Mouse (Mus musculus): ENCODE results near the gene Ubxn10. TPM values are rescaled to one million over a fixed set of nuclear protein-coding genes. Genes with fewer than 3 reads are reported as not detected.

Ubxn10 gene
- total RNA-seq (2021), result 1 to 10 TPM; 1.5 to 2.7 TPM
- long read RNA-seq, experiment 1, partial matches to known transcripts, result 0 of 2 reads
- long read RNA-seq, experiment 1, other reads (novel, unspliced or antisense), result 0 of 2 reads
- long read RNA-seq, experiment 2, partial matches to known transcripts, result 0 of 1 reads
- long read RNA-seq, experiment 2, other reads (novel, unspliced or antisense), result 0 of 1 reads

- DNase-seq (ENCODE audit: low spot score in 2 of 2), result no peak
Observed at GRCm38 (mm10) chr4:138737031-138737430, at the start of gene Ubxn10. Gene Ubxn10 (minus strand): TSS chr4:138737167.

GRCm38 (mm10) chr4:138786141-138786540 is 49.2 kb upstream of the Ubxn10 start:
- DNase-seq (ENCODE audit: low spot score in 2 of 2), result no peak

GRCm38 (mm10) chr4:138785721-138786120 is 48.8 kb upstream of the Ubxn10 start:
- no peak for DNase-seq (ENCODE audit: low spot score in 2 of 2)

DNA sequence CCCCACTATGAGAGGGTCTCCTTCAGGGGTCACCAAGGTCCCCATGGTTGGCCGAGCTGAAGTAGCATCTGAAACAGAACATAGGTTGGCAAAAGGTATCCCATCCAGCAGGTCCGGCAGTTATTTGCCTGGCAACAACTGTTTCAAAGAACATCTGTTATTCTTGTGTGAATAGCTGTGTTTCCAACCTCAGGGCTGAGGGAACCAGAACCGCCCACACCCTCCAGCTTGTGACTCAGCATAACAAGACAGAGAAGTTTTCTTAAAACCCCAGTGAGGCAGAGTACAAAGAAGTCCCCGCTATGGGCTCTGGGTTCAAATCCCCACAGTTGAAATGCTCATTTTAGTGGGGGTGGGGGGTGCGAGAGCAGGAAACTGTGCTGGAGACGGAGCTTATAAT is 45.1 kb upstream of the Ubxn10 start:
- DNase-seq (ENCODE audit: low spot score in 2 of 2), result peak; percentile 32 to 40

- no peak for DNase-seq (ENCODE audit: low spot score in 2 of 2)
Observed at GRCm38 (mm10) chr4:138780300-138780699, 43.3 kb upstream of the Ubxn10 start.

GRCm38 (mm10) chr4:138777417-138778407 is 40.7 kb upstream of the Ubxn10 start:
- no peak for DNase-seq (ENCODE audit: low spot score in 2 of 2)

DNA sequence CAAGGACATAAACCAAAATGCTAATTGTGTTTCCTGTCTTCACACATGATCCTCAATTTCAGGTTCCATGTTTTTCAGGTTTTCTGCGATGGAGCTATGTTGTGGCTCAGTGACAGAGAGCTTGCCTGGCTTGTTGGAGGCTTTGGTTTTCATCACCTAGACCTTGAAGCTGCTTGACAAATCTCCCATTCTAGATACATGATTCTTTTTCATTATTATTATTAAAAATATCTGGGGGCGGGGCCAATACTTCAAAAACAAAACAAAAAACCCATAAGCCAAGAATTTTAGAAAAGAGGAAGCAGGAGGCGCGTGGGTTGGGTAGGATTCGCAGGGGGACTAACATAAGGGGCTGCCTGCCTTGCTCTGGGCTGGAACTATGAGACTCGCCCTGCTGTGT is 38.5 kb upstream of the Ubxn10 start, which contains the start of gene Pla2g2d:
TSS of gene Pla2g2d (plus strand) at position 301 of the 400 bp plus-strand sequence.
- DNase-seq (ENCODE audit: low spot score in 2 of 2), result peak in 1 of 2 experiments; percentile 29

DNA sequence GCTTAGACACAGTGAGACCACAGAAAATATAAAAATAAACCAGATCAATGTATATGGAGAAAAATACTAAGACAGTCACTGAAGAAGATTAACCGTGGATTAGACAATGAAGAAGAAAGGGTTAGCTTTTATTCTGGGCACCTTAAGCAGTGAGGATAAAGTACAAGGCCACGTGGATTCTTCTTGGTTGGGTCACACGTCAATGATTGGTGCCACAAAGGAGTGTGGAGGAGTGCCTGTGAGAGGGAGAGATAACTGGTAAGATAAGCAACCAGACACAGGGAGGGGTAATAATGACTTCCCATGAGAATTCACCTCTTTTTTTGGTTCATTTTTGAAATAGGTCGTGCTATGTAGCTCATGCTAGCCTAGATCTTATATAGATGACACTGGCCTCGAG is 35.4 kb upstream of the Ubxn10 start:
- DNase-seq (ENCODE audit: low spot score in 2 of 2), result no peak

DNA sequence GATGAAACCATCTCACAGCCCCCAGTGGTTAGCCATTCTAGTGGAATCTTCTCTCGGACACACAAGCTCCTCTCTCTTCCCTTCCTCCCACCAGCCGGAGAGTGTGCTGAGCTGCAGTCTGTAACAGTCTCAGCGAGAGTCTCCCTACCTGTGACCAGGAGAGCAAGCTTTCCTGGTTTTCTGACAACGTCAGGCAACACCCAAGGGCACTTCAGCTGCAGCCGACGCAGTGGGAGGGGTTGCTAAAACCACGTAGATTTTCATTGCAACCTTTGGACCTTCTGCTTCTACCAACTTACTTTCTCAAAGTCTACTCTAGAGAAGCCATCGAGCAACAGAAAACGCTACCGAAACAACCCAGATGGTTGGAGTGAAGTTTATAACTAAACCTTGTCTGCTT is 35.0 kb upstream of the Ubxn10 start:
- no peak for DNase-seq (ENCODE audit: low spot score in 2 of 2)

DNA sequence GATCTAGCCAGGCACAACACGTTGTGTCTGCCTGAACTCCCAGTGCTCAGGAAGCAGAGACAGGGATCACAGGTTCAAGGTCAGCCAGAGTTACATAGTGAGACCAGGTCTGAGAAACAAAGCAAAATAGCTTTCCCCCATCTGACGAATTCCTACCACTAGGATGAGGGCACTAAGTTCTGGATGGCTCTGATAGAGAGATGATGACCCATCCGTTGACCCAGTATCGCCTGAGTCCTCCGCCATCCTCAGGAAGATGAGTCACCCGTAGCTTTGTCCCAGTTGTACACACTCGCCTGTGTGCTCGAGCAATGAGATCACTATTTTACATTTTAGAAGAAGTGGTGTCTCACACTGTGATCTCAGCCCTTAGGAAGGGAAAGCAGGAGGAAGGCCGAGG is 25.3 kb upstream of the Ubxn10 start:
- DNase-seq (ENCODE audit: low spot score in 2 of 2), result no peak

GRCm38 (mm10) chr4:138757416-138757815 is 20.4 kb upstream of the Ubxn10 start, which contains the start of gene Pla2g2f:
Gene Pla2g2f (minus strand): TSS chr4:138757626.
- no peak for DNase-seq (ENCODE audit: low spot score in 2 of 2)

DNA sequence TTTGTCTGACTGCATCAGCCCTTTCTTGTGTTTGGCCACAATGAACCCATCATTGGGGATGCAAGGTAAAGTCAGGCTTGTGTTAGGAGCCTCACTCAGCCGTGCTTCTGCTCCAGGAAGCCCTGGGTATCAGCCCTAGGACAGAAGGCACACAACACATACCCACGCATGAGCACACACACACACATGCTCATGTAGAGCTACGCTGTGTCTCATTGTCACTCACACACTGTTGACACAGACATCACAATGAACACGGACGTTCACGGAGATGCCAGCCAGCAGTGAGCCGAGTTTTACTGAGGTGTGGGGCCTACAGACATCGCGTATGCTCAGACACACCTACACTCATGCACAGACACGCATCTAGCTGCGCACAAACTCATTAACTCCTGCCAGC is 19.0 kb upstream of the Ubxn10 start:
- no peak for DNase-seq (ENCODE audit: low spot score in 2 of 2)

GRCm38 (mm10) chr4:138755439-138755838 is 18.5 kb upstream of the Ubxn10 start:
- no peak for DNase-seq (ENCODE audit: low spot score in 2 of 2)

GRCm38 (mm10) chr4:138754432-138754831 is 17.5 kb upstream of the Ubxn10 start:
- DNase-seq (ENCODE audit: low spot score in 2 of 2), result no peak

DNA sequence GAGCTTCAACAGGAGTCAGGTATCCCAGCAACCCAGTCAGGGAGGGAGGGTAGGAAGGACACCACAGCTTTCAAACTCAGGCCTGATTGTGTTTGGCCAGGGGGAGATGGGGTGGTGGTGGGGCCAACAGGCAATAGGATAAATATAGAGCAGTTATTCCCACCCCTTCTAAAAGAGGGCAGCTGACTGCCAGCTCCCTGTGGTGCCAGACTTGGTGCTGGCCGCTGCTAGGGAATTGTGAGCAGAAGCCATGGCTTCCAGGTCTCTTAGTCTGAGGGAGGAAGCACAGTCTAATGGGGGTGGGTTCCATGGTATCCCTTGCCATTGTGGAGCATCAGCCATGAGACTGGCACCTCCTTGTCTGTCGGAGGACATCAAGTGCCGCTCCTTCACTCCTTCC is 16.6 kb upstream of the Ubxn10 start:
- DNase-seq (ENCODE audit: low spot score in 2 of 2), result no peak

GRCm38 (mm10) chr4:138752603-138753002 is 15.6 kb upstream of the Ubxn10 start:
- DNase-seq (ENCODE audit: low spot score in 2 of 2), result no peak

GRCm38 (mm10) chr4:138748369-138749072 is 11.6 kb upstream of the Ubxn10 start:
- peak in 1 of 2 experiments; percentile 71 for DNase-seq (ENCODE audit: low spot score in 2 of 2)

- DNase-seq (ENCODE audit: low spot score in 2 of 2), result no peak
Observed at GRCm38 (mm10) chr4:138747851-138748250, 10.9 kb upstream of the Ubxn10 start.

DNA sequence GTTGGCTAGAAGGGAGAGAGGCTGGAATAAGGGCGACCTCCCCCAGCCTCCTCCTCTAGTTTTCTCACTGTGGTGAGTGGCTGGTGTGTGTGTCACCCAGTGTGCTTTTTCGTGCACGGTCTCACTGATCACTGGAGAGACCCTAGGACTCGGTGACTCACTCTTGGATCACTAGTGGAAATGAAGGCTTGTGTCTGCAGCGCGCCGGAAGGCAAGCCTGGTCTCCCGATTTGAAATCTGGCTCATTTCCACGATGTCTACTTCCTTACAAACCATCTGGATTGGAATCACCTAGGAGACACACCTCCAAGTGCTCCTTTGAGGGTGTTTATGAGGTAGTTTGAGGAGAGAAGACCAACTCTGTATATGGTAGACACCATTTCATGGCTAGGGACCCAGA is 9.9 kb upstream of the Ubxn10 start:
- no peak for DNase-seq (ENCODE audit: low spot score in 2 of 2)

DNA sequence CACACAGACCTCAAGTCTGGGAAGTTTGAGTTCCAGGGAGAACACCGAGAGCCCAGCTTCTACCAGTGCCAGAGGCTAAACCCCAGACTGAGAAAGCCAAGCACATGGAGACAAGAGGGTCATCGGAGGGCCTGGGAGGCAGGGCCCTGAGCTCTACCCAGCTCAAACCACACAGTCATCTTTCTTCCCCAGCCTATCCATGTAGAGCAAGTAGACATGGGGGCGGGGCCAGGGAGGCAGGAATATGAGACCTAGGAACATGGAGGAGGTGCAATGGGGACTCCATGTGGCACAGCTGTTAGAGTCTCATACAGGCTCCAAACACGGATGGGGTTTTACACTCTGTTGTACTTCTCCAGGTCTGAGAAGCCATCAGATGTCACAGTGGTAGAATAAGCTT is 8.9 kb upstream of the Ubxn10 start:
- DNase-seq (ENCODE audit: low spot score in 2 of 2), result no peak

DNA sequence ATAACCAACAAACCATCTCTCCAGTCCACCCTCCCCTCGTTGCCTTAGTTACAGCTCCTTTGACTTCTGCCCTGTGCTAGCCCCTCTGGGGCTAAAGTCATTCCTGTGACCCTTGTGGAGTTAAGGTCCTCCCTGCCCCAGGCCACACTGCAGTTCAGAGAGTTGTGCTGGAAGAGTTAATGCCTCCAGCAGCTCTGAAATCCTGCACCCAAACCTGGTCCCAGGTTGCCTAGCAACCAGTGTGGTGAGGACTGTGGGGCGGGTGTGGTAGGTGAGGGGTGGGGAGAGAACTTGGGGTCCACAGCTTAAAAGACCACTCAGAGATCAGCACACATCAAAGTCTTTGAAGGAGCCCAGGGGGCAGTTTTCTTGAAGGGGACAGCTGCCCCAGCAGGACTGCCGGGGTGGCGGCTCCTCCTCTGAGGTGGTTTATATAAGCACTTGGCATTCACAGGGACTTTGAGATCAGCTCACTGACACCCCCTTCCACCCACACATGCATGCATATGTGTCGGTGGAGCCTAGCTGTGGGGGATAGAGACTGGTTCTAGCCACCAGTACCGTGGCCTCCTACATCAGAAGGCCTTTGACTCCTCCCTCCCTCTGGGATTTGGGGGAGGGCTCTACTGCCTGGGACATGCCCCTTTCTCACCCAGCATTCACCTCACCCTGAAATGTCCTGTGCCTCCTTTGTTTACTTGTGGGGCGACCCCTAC is 2.3 kb upstream of the Ubxn10 start:
- no peak for DNase-seq (ENCODE audit: low spot score in 2 of 2)

All from layer of hippocampus, postnatal 14 days (tissue).